Mouse (Mus musculus): ENCODE measurements around the gene Cox7a1.
"Not testable (repeated sequence)": the region's sequence is repeated elsewhere in the genome, so short reads cannot be mapped to it uniquely, and the experiment has no call there.

The Cox7a1 gene

GRCm38 (mm10) chr7:30193581-30194100, 9.7 kb downstream of the Cox7a1 start:
- DNase-seq: peak; percentile 90 to 91

DNA sequence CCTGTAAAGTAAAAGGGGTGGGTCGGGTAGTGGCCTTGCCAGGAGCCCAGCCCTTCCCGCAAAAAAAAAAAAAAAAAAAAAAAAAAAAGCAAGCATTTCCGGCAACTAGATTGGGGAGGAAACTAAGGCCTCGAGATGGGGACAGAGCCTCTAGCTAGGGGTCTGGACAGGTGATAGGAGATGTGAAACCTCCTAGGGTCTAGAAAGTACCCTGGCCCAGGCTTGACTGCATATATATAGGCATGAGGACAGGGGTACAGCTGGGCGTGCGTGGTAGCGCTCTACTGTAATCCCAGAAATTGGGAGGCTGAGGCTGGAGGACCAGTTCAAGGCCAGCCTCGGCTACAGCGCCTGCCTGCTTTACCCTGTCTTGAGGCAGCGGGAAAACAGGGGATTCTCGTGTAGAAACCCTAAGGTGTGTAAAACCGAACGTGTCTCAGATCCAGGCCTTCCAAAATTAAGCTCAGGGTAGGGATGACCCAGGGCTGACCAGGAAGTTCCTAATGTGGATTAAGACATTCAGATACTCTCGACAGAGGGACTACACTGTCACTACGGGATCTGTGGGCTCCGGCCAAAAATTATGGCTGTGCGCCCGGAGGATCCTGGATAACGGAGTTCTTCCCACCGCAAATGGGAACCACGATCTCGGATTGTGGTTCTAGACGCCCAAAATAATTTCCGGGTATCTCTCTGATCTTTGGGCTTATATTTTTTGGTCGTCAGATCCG, 10.3 kb downstream of the Cox7a1 start:
- DNase-seq: peak in 1 of 2 experiments; percentile 66

GRCm38 (mm10) chr7:30194884-30195283, 10.9 kb downstream of the Cox7a1 start:
- DNase-seq: peak; percentile 97 to 99

- DNase-seq: no peak
Measured at GRCm38 (mm10) chr7:30195461-30195860, 11.5 kb downstream of the Cox7a1 start.

GRCm38 (mm10) chr7:30196171-30196570, 12.2 kb downstream of the Cox7a1 start:
- DNase-seq: no peak

- peak in 1 of 2 experiments; percentile 37 for DNase-seq
Measured at GRCm38 (mm10) chr7:30197592-30198129, 13.7 kb downstream of the Cox7a1 start.

DNA sequence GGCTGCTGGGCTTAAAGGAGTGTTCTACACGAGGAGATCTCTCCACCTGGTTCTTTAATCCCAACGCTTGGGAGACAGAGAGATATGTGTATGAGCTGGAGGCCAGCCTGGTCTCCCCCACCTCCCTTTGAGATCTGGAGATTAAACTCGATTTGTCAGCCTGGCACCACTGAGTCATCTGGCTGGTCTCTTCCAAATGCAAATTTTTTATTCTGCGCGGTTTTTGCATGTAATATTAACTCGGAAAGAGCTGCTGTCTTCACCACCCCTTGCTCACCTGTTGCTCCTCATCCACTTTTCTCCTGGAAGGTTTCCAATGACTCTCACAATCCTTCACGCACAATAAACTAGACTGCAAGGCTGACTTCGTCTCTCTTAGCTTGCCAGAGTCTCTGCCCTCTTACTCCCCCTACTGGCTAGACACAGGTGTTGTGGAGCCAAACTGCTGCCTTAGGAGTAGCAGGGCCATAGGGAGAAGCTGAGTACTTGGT, 14.6 kb downstream of the Cox7a1 start, which contains the start of gene Capns1:
Gene Capns1 (minus strand): TSS at position 331 of the 491 bp plus-strand sequence.
- DNase-seq: peak; percentile 71 to 72

GRCm38 (mm10) chr7:30199498-30200139, 15.7 kb downstream of the Cox7a1 start:
- no peak for DNase-seq

DNA sequence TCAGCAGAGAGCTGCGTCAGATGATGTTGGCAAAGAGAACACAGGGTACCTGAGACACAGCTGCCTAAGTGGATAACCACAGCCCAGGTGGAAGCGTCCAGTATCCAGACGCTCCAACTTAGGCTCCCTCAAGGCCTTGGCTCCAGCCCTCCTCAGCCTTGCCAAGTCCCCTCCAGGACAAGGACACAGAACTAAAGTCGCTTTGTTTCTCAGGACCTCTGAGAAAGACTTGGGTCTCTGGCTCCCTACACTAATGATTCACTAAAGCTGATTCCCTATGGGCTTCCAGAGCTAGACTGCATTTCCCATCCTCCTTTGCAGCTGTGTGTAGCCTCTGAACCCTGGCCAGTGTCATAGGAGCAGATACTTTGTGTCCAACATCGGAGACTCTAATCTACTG, 16.3 kb downstream of the Cox7a1 start:
- DNase-seq: no peak

DNA sequence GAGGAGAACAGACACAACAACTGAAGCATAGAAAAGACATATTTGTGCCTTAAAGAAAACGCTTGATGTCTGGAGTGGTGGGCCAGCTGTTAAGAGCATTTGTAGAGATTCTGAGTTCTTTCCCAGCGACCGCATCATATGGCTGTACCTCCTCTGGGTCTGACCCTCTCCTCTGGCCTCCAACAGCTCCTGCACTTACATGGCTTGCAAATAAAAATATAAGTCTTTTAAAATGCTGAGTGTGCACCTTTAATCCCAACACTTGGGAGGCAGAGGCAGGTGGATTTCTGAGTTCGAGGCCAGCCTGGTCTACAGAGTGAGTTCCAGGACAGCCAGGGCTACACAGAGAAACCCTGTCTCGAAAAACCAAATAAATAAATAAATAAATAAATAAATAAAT, 16.7 kb downstream of the Cox7a1 start:
- DNase-seq: not testable (repeated sequence)

DNA sequence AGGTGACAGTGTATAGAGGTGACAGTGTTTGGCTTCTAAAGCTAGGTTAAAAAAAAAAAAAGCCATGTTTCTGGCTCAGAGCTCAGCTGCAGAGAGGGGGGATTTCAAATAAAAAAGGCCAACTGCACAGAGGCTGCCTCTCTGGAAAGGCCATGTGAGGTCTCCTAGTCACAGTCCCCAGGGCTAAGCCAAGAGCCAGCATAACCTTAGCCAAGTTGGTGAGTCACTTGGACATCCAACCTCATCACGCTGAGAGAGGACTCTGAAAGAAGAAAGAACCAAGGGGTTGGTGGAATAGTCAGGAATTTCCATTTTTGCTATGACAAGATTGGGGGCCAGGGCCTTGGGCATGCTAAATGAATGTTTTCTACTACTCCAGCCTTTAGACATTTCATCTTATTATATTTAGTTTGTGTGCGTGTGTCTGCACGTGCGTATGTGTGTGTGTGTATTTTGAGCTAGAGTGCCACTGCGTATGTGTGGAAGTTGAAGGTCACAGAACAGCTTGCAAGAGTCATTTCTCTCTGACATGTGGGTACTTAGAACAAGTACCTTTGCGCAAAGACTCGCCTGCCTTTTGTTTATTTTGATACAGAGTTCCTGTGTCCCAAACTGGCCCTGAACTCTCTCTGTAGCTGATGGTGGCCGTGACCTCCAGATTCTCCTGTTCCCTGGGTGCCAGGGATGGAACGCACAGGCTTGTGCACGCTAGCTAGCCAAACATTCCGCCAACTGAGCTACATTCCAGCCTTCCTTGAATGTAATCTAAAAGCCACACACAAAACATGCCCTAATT, 19.1 kb downstream of the Cox7a1 start:
- no peak for DNase-seq

- no peak for DNase-seq
Measured at GRCm38 (mm10) chr7:30204380-30204779, 20.4 kb downstream of the Cox7a1 start.

DNA sequence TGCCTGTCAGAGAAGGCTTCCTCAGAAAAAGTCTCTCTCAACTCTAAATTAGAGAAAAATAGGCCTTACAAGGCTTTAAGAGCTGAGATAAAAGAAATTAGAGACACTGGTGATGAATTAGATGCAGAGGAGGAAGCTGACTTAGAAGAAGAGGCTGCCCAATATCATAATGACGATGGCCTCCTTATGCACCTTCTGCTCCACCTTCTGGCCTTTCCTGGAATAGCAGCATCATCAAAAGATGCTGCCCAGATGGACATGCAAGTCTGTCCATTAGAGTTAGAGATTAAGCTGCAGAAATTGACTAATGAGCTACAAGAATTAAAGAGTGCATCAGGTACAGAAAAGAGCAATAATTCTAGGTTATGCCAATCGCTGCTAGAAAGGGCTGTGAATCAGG, 21.4 kb downstream of the Cox7a1 start:
- peak; percentile 67 to 87 for DNase-seq

GRCm38 (mm10) chr7:30206364-30206763, 22.4 kb downstream of the Cox7a1 start:
- DNase-seq: not testable (repeated sequence)

GRCm38 (mm10) chr7:30211025-30211424, 27.1 kb downstream of the Cox7a1 start:
- no peak for DNase-seq

- no peak for DNase-seq
Measured at GRCm38 (mm10) chr7:30213881-30214280, 29.9 kb downstream of the Cox7a1 start.

DNA sequence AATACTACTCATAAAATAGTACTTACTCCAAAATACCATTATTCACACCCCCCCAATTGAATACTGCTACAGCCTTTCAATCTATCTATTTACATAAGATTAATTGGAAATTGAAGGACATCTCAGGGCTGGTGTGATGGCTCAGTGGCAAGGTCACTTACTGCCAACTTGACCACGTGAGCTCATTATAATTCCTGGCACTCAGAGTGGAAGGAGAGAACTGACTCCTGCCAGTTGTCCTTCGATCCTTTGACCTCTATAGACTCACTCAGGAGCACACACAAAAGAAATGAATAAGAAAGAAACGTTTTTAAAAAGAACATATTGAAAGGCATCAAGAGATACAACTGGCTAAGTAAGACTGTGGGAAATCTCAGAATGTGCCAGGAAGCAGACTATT, 31.9 kb downstream of the Cox7a1 start:
- peak; percentile 56 to 68 for DNase-seq

DNA sequence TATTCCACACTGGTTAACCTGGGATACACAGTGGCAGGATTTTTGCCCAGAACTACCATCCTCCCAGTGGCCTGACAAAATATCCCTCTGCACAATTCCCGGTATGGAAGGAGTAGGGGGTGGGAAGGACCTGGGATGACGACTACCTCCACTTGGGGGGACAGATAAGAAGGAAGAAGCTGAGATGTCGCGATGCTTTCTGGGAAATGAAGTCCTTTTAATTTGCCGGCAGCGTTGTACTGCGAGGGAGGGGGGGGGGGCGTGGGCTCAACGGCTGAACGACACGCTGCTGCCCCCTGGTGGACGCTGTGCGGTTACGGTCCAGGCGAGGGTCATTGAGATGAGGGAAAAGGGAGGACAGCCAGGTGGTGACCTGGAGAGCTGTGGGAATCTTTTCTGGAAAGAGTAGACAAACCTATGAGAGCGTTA, 32.8 kb downstream of the Cox7a1 start:
- peak; percentile 84 to 93 for DNase-seq

DNA sequence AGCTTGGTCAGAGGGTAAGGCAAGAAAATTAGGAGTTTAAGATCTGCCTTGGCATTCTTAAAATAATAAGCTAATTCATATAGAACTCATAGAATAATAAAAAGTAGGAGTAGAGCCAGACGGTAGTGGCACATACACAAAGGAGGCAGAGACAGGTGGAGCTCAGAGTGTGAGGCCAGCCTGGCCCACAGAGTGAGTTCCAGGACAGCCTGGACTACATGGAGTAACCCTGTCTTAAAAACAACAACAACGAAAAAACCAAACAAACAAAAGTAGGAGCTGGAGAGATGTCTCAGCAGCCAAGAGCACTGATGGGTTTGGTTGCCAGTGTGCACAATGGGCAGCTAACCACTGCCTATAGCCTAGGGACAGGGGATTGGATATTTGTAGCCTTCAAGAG, 33.3 kb downstream of the Cox7a1 start:
- DNase-seq: no peak

GRCm38 (mm10) chr7:30219293-30220007, 35.5 kb downstream of the Cox7a1 start:
- peak; percentile 87 to 89 for DNase-seq

- peak; percentile 68 to 80 for DNase-seq
Measured at GRCm38 (mm10) chr7:30220008-30220356, 36.0 kb downstream of the Cox7a1 start.

DNA sequence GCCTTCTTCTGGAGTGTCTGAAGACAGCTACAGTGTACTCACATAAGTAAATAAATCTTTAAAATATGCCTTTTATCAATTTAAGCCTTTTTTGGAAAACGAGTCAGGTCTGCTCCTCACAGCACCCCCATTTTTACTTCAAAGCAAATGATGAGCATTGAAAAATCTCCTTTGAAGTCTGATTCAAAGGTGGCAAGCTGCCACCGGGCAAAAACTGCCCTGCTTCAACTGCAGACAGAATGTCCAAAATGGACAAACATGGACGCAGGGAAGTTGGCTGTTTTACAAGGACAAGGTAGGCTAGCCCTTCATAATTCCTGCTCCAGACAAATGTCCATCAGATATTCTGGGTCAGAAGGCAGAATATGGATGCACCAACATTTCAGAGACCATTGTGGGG, 37.5 kb downstream of the Cox7a1 start:
- DNase-seq: no peak
